Mouse (Mus musculus): ENCODE results near the gene Bin2.

Bin2 gene

GRCm38 (mm10) chr15:100669337-100669736, at the start of gene Bin2:
Gene Bin2 (minus strand): TSS chr15:100669553.
- DNase-seq (ENCODE audit: low read depth), result no peak

GRCm38 (mm10) chr15:100718572-100718971, 49.2 kb upstream of the Bin2 start:
- no peak for DNase-seq (ENCODE audit: low read depth)

GRCm38 (mm10) chr15:100717933-100718332, 48.6 kb upstream of the Bin2 start:
- no peak for DNase-seq (ENCODE audit: low read depth)

GRCm38 (mm10) chr15:100715399-100715993, 46.1 kb upstream of the Bin2 start:
- no peak for DNase-seq (ENCODE audit: low read depth)

- DNase-seq (ENCODE audit: low read depth), result no peak
Observed at GRCm38 (mm10) chr15:100714470-100714869, 45.1 kb upstream of the Bin2 start.

GRCm38 (mm10) chr15:100710838-100711237, 41.5 kb upstream of the Bin2 start:
- no peak for DNase-seq (ENCODE audit: low read depth)

- no peak for DNase-seq (ENCODE audit: low read depth)
Observed at GRCm38 (mm10) chr15:100708433-100709078, 39.2 kb upstream of the Bin2 start.

- DNase-seq (ENCODE audit: low read depth), result no peak
Observed at GRCm38 (mm10) chr15:100706226-100706625, 36.9 kb upstream of the Bin2 start.

GRCm38 (mm10) chr15:100705376-100705775, 36.0 kb upstream of the Bin2 start:
- DNase-seq (ENCODE audit: low read depth), result no peak

GRCm38 (mm10) chr15:100703913-100704312, 34.6 kb upstream of the Bin2 start:
- DNase-seq (ENCODE audit: low read depth), result no peak

GRCm38 (mm10) chr15:100701856-100702255, 32.5 kb upstream of the Bin2 start:
- no peak for DNase-seq (ENCODE audit: low read depth)

GRCm38 (mm10) chr15:100701108-100701507, 31.8 kb upstream of the Bin2 start:
- no peak for DNase-seq (ENCODE audit: low read depth)

GRCm38 (mm10) chr15:100700424-100700823, 31.1 kb upstream of the Bin2 start:
- DNase-seq (ENCODE audit: low read depth), result peak; percentile 19

GRCm38 (mm10) chr15:100699386-100699785, 30.0 kb upstream of the Bin2 start:
- DNase-seq (ENCODE audit: low read depth), result no peak

GRCm38 (mm10) chr15:100698078-100698477, 28.7 kb upstream of the Bin2 start:
- DNase-seq (ENCODE audit: low read depth), result no peak

GRCm38 (mm10) chr15:100694406-100694805, 25.1 kb upstream of the Bin2 start:
- no peak for DNase-seq (ENCODE audit: low read depth)

GRCm38 (mm10) chr15:100691990-100692389, 22.6 kb upstream of the Bin2 start:
- DNase-seq (ENCODE audit: low read depth), result no peak

- no peak for DNase-seq (ENCODE audit: low read depth)
Observed at GRCm38 (mm10) chr15:100687430-100687971, 18.1 kb upstream of the Bin2 start, which contains the start of gene Cela1. Gene Cela1 (minus strand): TSS chr15:100687921.

GRCm38 (mm10) chr15:100686989-100687388, 17.6 kb upstream of the Bin2 start:
- peak; percentile 58 for DNase-seq (ENCODE audit: low read depth)

- no peak for DNase-seq (ENCODE audit: low read depth)
Observed at GRCm38 (mm10) chr15:100686434-100686833, 17.1 kb upstream of the Bin2 start.

GRCm38 (mm10) chr15:100685849-100686248, 16.5 kb upstream of the Bin2 start:
- DNase-seq (ENCODE audit: low read depth), result no peak

GRCm38 (mm10) chr15:100685255-100685654, 15.9 kb upstream of the Bin2 start:
- DNase-seq (ENCODE audit: low read depth), result no peak

GRCm38 (mm10) chr15:100684450-100684849, 15.1 kb upstream of the Bin2 start:
- no peak for DNase-seq (ENCODE audit: low read depth)

- peak; percentile 65 for DNase-seq (ENCODE audit: low read depth)
Observed at GRCm38 (mm10) chr15:100683041-100683440, 13.7 kb upstream of the Bin2 start.
